Mouse (Mus musculus) stomach, embryonic 14.5 days (tissue): ENCODE measurements around the gene Hesx1. TPM values are rescaled to one million over a fixed set of nuclear protein-coding genes. Genes with fewer than 3 reads are reported as not detected.

ENCODE experiments used
- ATAC-seq: fragments of 200-750 bp; cut with Nextera tagmentation; 2 replicates; pipeline ENCODE4 v1.8.0; 2017; ENCODE audit warnings: low read depth, moderate TSS enrichment; ENCODE audit not compliant: insufficient number of reproducible peaks, insufficient read depth, low FRiP score
- H3K27ac ChIP-seq: fragments of 300-500 bp; sonication (generic); 2 replicates; pipeline ENCODE4 v1.5.1; 2014; ENCODE audit warnings: mild to moderate bottlenecking, low read length, moderate library complexity, mixed read lengths
- H3K27me3 ChIP-seq: fragments of 300-500 bp; sonication (generic); 2 replicates; pipeline ENCODE4 v1.6.1; 2014; ENCODE audit warnings: low read length, control low read depth, mixed read lengths; ENCODE audit not compliant: control insufficient read depth, insufficient read depth
- H3K36me3 ChIP-seq: fragments of 300-500 bp; sonication (generic); 2 replicates; pipeline ENCODE4 v1.6.1; 2014; ENCODE audit warnings: mild to moderate bottlenecking, control low read depth, low read length, moderate library complexity, mixed read lengths; ENCODE audit not compliant: control insufficient read depth, insufficient read depth
- H3K4me1 ChIP-seq: fragments of 300-500 bp; sonication (generic); 2 replicates; pipeline ENCODE4 v1.6.1; 2014; ENCODE audit warnings: low read length, control low read depth, mixed read lengths; ENCODE audit not compliant: control insufficient read depth, insufficient read depth
- H3K4me2 ChIP-seq: fragments of 300-500 bp; sonication (generic); replicated peaks from 2 replicates; pipeline ENCODE4 v1.6.1; 2014; ENCODE audit warnings: low read depth, low read length, control low read depth
- H3K4me3 ChIP-seq: fragments of 300-500 bp; sonication (generic); 2 replicates; pipeline ENCODE4 v1.5.1; 2014; ENCODE audit warnings: low read depth, low read length, control low read depth
- H3K9ac ChIP-seq: fragments of 300-500 bp; sonication (generic); replicated peaks from 2 replicates; pipeline ENCODE4 v1.6.1; 2014; ENCODE audit warnings: low read depth, mild to moderate bottlenecking, control low read depth, low read length, moderate library complexity, mixed read lengths
- H3K9me3 ChIP-seq: fragments of 300-500 bp; sonication (generic); 2 replicates; pipeline ENCODE4 v1.6.1; 2016; ENCODE audit warnings: low read depth, low read length, control low read depth; ENCODE audit not compliant: control insufficient read depth
- WGBS: fragments of 180-500 bp; shearing (Covaris S2); extraction: QIAGEN DNeasy Blood & Tissue Kit; methylation state at CpG from one replicate; pipeline ENCODE4 v1.1.7; 2014; 5-methylcytosine and 5-hydroxymethylcytosine counted together
- polyA plus RNA-seq: library from polyadenylated mRNA; unstranded; fragments of >200 nt; fragmentation: Nextera tagmentation; extraction: Ambion mirVana; gene quantifications from 2 replicates; pipeline ENCODE4 v1.2.1, GENCODE M21; 2014

Hesx1 gene
- polyA plus RNA-seq, 1 experiment from 2014 or later = not detected

GRCm38 (mm10) chr14:26975490-26975889 is 18.7 kb upstream of the Hesx1 start:
- Histone ChIP-seq H3K4me1 (no peaks in the 10 kb centered on the region), H3K27me3 (no peaks in the 10 kb centered on the region), H3K9me3 (no peaks in the 10 kb centered on the region), H3K4me2 (no peak overlapping the region), H3K9ac (no peak overlapping the region), H3K4me3 (no peak overlapping the region), H3K36me3 (no peaks in the 10 kb centered on the region), H3K27ac (no peak overlapping the region)
- ATAC-seq = no peak
- WGBS = 80% methylated on average over 3 of the region's 3 CpGs

DNA sequence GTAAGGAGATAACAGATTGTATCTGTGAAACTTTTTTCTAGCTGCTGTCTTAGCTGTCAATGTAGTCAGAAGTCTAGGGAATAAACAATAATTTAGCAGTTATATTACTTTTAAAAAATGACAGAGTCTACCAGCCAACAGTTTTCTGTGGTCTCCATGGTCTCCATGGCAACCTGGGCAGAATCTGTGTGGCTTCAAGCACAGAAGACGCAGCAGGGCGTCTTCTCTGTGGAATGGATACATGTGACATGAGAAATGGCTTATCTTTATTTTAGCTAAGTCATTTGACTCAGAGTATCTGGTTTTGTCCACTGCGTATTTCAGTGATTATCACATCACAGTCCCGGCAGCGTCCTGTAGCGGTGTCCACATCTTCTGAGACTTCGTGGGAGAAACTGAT is 18.0 kb upstream of the Hesx1 start:
- 67% methylated on average over 7 of the region's 7 CpGs for WGBS
- peaks cover 5% of the 10 kb centered on the region; the same call in 1 of the 2 replicates for H3K9me3 ChIP-seq
- no peak overlapping the region for H3K9ac ChIP-seq
- H3K27me3 ChIP-seq = no peaks in the 10 kb centered on the region
- no peak for ATAC-seq
- H3K27ac ChIP-seq = no peak overlapping the region
- H3K36me3 ChIP-seq = no peaks in the 10 kb centered on the region
- no peaks in the 10 kb centered on the region for H3K4me1 ChIP-seq
- no peak overlapping the region for H3K4me2 ChIP-seq
- H3K4me3 ChIP-seq = no peak overlapping the region

- no peak overlapping the region for H3K9ac ChIP-seq
- whole genome bisulfite sequencing = 55% methylated on average over 2 of the region's 2 CpGs
- peaks cover 5% of the 10 kb centered on the region; the same call in 1 of the 2 replicates for H3K9me3 ChIP-seq
- H3K27me3 ChIP-seq = no peaks in the 10 kb centered on the region
- H3K4me2 ChIP-seq = no peak overlapping the region
- H3K4me1 ChIP-seq = no peaks in the 10 kb centered on the region
- ATAC-seq = no peak
- no peak overlapping the region for H3K4me3 ChIP-seq
- H3K27ac ChIP-seq = no peak overlapping the region
- no peaks in the 10 kb centered on the region for H3K36me3 ChIP-seq
Measured at GRCm38 (mm10) chr14:26977500-26977899, 16.7 kb upstream of the Hesx1 start.

DNA sequence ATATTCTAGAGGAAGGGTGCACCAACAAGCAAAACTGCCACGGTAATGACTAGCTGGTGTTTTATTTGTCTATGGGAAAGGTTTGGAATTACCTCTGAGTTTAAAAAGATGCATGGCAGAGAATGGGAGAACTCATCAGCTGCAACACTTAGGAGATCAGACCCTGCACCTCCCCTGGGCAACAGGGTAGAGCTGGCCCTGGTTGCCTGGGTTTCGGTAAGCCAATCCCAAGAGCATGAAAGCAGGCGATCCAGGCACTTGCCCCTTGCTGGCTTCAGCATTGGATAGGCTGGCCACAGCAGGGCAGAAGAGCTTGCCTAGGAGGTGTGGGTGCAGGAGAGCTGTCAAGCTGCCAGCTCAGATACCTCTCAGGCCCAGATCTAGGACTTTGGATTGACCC is 14.4 kb upstream of the Hesx1 start:
- no peak overlapping the region for H3K27ac ChIP-seq
- no peaks in the 10 kb centered on the region for H3K4me1 ChIP-seq
- H3K36me3 ChIP-seq = no peaks in the 10 kb centered on the region
- no peaks in the 10 kb centered on the region for H3K27me3 ChIP-seq
- no peak for ATAC-seq
- H3K9me3 ChIP-seq = peaks cover 5% of the 10 kb centered on the region; the same call in 1 of the 2 replicates
- H3K9ac ChIP-seq = no peak overlapping the region
- WGBS = 88% methylated on average over 3 of the region's 3 CpGs
- H3K4me3 ChIP-seq = no peak overlapping the region
- H3K4me2 ChIP-seq = no peak overlapping the region

DNA sequence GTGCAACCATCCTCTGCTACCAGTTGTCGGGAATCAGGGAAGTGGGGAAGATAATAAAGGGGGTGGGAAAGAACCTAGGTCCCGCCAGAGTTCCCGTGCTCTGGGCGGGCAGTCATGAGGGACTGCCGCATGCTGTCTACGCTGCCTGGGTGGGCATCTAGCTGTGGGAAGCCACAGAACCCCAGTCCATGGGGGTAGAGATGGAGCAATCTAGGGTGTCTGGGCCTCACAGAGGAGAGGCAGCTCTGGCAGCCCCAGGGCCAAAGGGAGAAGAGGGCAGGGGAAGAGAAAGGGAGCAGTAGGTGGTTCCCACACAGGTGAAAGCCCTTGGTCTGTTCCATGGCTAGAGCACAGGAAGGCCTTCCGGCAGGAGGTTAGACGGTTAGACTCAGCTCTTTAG is 13.2 kb upstream of the Hesx1 start:
- ATAC-seq = no peak
- H3K9ac ChIP-seq = no peak overlapping the region
- 93% methylated on average over 8 of the region's 8 CpGs for WGBS
- H3K4me2 ChIP-seq = no peak overlapping the region
- peaks cover 5% of the 10 kb centered on the region; the same call in 1 of the 2 replicates for H3K9me3 ChIP-seq
- H3K27me3 ChIP-seq = no peaks in the 10 kb centered on the region
- H3K36me3 ChIP-seq = no peaks in the 10 kb centered on the region
- no peaks in the 10 kb centered on the region for H3K4me1 ChIP-seq
- no peak overlapping the region for H3K4me3 ChIP-seq
- H3K27ac ChIP-seq = no peak overlapping the region

DNA sequence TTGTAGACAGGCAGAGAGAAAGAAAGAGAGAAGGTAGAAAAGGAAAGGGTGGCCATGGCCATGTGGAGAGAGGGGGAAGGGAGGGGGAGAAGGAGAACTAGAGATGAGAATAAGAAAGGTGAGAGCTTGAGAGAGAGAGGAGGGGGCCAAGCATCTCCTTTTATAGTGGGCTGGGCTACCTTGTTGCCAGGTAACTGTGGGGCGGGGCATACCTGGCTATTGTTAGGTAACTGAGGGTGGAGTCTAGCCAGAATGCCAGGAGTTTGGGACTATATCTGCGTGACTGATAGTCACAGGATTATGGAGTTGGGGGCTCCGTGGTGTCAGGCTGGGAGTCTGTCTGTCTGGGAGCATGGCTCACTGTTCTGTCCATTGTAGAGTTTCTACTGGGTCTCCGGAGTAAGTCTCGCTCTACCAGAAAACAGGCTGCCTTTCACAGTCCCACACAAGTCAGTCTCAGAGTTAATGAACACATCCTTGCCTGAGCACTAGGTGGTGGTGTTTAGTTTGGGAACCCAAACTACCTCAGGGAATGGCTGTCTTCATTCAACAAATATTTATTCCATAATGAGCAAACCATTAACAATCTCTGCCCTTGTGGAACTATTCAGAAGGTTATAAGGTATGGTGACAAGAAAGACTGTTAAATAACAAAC is 12.6 kb upstream of the Hesx1 start:
- Histone ChIP-seq H3K4me2 (no peak overlapping the region), H3K4me1 (no peaks in the 10 kb centered on the region), H3K9me3 (peaks cover 5% of the 10 kb centered on the region; the same call in 1 of the 2 replicates), H3K9ac (no peak overlapping the region), H3K4me3 (no peak overlapping the region), H3K27ac (no peak overlapping the region), H3K36me3 (no peaks in the 10 kb centered on the region), H3K27me3 (no peaks in the 10 kb centered on the region)
- WGBS = 51% methylated on average over 5 of the region's 5 CpGs
- no peak for ATAC-seq

DNA sequence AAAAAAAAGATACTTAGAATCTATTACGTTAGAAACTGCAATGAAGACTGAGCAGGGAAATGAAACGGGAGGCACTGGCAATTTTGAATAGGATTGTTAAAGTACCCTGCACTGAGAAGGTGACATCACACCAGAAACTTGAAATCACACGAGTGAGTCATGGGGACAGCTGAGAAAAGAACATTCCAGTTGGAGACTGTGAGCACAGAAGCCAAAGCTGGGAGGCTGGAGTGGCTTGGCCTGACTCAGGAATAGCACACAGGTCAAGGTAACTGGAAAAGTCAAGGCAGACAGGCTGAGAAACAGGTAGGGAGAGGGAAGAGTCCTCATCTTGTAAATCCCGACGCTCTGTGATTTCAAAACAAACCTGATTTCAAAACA is 12.1 kb upstream of the Hesx1 start:
- Histone ChIP-seq H3K4me2 (no peak overlapping the region), H3K9me3 (peaks cover 5% of the 10 kb centered on the region; the same call in 1 of the 2 replicates), H3K4me3 (no peak overlapping the region), H3K27ac (no peak overlapping the region), H3K4me1 (no peaks in the 10 kb centered on the region), H3K9ac (no peak overlapping the region), H3K27me3 (no peaks in the 10 kb centered on the region), H3K36me3 (no peaks in the 10 kb centered on the region)
- no peak for ATAC-seq
- 69% methylated on average over 5 of the region's 5 CpGs for WGBS

- H3K27ac ChIP-seq = no peak overlapping the region
- no peak overlapping the region for H3K4me3 ChIP-seq
- 75% methylated on average over 2 of the region's 2 CpGs for WGBS
- no peaks in the 10 kb centered on the region for H3K36me3 ChIP-seq
- H3K9ac ChIP-seq = no peak overlapping the region
- ATAC-seq = no peak
- H3K4me1 ChIP-seq = 0 out of 2 replicates have a peak, but pooled peaks cover 2% of the 10 kb centered on the region
- no peaks in the 10 kb centered on the region for H3K9me3 ChIP-seq
- no peak overlapping the region for H3K4me2 ChIP-seq
- H3K27me3 ChIP-seq = no peaks in the 10 kb centered on the region
Measured at GRCm38 (mm10) chr14:26988694-26989093, 5.5 kb upstream of the Hesx1 start.

DNA sequence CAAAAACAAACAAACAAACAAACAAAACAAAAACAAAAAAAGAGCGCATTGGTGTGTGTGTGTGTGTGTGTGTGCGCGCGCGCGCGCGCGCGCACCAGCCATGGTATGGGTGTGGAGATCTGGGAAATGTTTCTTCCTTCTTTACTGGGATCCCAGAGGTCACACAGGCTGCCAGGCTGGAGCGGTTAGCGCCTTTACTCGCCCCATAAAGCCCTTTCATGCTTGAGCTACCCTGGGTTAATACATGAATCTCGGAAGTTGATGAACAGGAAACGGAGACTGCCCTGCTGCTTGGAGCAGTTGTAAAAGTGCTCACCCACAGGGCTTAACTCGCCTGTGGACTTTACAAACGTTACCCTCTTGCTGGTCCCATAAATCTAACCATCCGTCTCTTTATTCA is 2.6 kb upstream of the Hesx1 start:
- no peaks in the 10 kb centered on the region for H3K36me3 ChIP-seq
- WGBS = 73% methylated on average over 18 of the region's 18 CpGs
- peaks cover 10% of the 10 kb centered on the region; the same call in 1 of the 2 replicates for H3K4me1 ChIP-seq
- no peak overlapping the region for H3K4me2 ChIP-seq
- no peaks in the 10 kb centered on the region for H3K9me3 ChIP-seq
- no peaks in the 10 kb centered on the region for H3K27me3 ChIP-seq
- ATAC-seq = no peak
- H3K9ac ChIP-seq = no peak overlapping the region
- H3K4me3 ChIP-seq = no peak overlapping the region
- no peak overlapping the region for H3K27ac ChIP-seq
